Mouse (Mus musculus) C2C12 (cell line): ENCODE data around the gene Psrc1.

Experiments used
- CEBPB ChIP-seq: IDR thresholded peaks from one replicate; pipeline ENCODE4 v1.6.1; 2011; ENCODE audit warnings: low read depth, mild to moderate bottlenecking, control low read depth, moderate library complexity
- CTCF ChIP-seq: IDR thresholded peaks from one replicate; pipeline ENCODE4 v1.5.1; 2011; ENCODE audit not compliant: control insufficient read depth, insufficient read depth, insufficient read length
- FOSL1 ChIP-seq: IDR thresholded peaks from one replicate; pipeline ENCODE4 v1.8.0; 2011; ENCODE audit warnings: mild to moderate bottlenecking, low read length; ENCODE audit not compliant: poor library complexity, insufficient read depth, severe bottlenecking
- MAX ChIP-seq: IDR thresholded peaks from one replicate; pipeline ENCODE4 v1.6.1; 2011; ENCODE audit warnings: mild to moderate bottlenecking, control low read depth
- MYOD1 ChIP-seq: IDR thresholded peaks from one replicate; pipeline ENCODE4 v1.6.1; 2011; ENCODE audit warnings: low read depth; ENCODE audit not compliant: control insufficient read depth, insufficient read length
- MYOG ChIP-seq: IDR thresholded peaks from one replicate; pipeline ENCODE4 v1.6.1; 2011; ENCODE audit not compliant: control insufficient read depth, insufficient read length; ENCODE audit errors: extremely low read depth
- USF1 ChIP-seq: IDR thresholded peaks from one replicate; pipeline ENCODE4 v1.6.1; 2011; ENCODE audit warnings: low read depth, mild to moderate bottlenecking, control low read depth, moderate library complexity

DNA sequence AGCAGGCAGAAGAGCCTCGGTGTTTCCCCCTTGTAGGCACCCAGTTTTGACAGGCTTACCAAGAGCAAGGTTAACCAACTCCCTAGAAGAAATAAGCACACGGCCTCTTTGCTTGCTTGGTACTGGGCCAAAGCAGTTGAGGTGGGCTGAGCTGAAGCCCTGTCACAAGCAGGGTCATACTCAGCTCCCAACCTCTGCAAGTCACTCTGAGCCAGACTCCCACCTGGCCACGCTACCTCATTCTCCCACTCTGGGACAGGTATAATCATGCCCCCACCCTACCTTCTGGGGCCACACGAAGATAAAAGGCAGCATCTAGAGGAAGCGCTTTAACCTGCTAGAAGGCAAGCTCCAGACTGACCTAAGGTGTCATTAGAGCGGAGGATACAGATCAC, 42.0 kb downstream of the Psrc1 start:
- TF ChIP-seq USF1 = no peak
- TF ChIP-seq CTCF = no peak
- no peak for TF ChIP-seq MAX
- no peak for TF ChIP-seq MYOD1
- no peak for TF ChIP-seq CEBPB
- TF ChIP-seq FOSL1 = no peak
- TF ChIP-seq MYOG = no peak
